Mouse (Mus musculus) heart, adult 2 months (tissue): ENCODE data around the gene Spdef.

Experiments
- CTCF ChIP-seq: fragments of 200-600 bp; IDR thresholded peaks from 2 replicates; pipeline ENCODE4 v1.8.1; 2022; ENCODE audit warnings: antibody characterized with exemption, mild to moderate bottlenecking, moderate library complexity
- EP300 ChIP-seq: fragments of 200-500 bp; IDR thresholded peaks from 2 replicates; pipeline ENCODE4 v1.6.1; 2011; ENCODE audit warnings: low read depth, low read length, control low read depth; ENCODE audit not compliant: insufficient read depth
- POLR2A ChIP-seq: fragments of 200-500 bp; IDR thresholded peaks from 2 replicates; pipeline ENCODE4 v1.6.1; 2011; ENCODE audit warnings: mild to moderate bottlenecking, low read depth, low read length, control low read depth; ENCODE audit not compliant: insufficient read depth

GRCm38 (mm10) chr17:27762884-27763283 is 34.1 kb upstream of the Spdef start:
- no peak for TF ChIP-seq CTCF
- TF ChIP-seq POLR2A = no peak
- no peak for TF ChIP-seq EP300
